Mouse (Mus musculus) adrenal gland (tissue): ENCODE results near the gene Nup160.

Source experiments
- intact Hi-C: fragments of 180-260 bp; cut with DNase I; formaldehyde crosslinking; loops from one replicate; pipeline ENCODE4 v1.15.1; 2025

Nup160 gene

DNA sequence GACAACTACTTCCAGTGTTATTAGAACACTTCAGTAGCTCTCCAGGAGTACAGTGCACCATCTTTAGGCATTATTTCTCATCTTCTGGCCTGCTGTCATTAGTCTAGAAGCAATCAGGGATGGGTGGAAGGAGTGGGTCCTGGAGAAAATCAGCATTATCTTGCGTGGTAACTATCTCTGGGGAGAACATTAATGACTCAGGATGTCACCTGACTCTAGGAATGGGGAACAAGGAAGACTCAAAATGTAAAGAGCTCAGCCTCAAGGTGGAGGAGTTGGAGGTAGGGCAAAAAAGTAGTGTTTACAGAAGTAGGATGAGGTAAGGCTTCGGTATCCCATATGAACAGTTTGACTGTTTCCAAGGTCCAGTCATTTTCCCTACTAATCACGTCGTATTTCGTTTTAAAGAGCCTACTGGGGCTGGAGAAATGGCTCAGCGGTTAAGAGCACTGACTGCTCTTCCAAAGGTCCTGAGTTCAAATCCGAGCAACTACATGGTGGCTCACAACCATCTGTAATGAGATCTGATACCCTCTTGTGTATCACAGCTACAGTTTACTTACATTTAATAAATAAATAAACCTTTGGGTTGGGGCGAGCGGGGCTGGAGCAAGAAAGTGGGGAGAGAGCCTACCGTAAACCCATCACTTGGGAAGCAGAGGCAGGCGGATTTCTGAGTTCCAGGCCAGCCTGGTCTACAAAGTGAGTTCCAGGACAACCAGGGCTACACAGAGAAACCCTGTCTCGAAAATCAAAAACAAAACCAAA is 67.5 kb downstream of the Nup160 start:
- intact Hi-C loops, result no loop called here

DNA sequence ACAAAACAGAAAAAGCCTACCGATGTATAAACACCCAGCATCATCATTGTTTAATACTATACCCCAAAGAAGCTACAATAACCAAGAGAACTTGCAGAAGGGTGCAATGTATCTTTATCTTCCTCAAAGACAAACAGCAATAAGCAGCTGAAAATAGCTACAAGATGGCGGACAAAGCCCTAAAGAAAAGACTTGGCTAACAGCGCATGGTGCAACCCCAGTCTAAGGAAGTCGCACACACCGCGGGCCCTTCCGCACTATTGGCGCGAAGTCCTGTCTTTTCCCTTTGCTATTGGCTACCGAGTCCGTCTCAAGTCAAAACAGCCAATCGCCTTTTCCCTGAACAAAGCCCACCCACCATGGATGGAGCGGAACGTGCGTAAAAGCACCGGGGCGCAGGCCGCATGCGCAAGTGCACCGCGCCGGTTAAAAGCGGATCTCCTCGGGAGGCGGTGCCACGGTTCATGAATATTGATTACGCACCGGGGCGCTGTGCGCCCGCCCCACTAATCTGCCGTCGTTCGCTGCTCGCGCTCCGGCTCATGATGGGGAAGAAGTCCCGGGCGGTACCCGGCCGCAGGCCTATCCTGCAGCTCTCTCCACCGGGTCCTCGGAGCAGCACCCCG is 68.2 kb downstream of the Nup160 start, which contains the start of gene Fnbp4:
Fnbp4 (plus strand) TSS at position 318 of the 626 bp plus-strand sequence.
- intact Hi-C loops, result no loop called here

DNA sequence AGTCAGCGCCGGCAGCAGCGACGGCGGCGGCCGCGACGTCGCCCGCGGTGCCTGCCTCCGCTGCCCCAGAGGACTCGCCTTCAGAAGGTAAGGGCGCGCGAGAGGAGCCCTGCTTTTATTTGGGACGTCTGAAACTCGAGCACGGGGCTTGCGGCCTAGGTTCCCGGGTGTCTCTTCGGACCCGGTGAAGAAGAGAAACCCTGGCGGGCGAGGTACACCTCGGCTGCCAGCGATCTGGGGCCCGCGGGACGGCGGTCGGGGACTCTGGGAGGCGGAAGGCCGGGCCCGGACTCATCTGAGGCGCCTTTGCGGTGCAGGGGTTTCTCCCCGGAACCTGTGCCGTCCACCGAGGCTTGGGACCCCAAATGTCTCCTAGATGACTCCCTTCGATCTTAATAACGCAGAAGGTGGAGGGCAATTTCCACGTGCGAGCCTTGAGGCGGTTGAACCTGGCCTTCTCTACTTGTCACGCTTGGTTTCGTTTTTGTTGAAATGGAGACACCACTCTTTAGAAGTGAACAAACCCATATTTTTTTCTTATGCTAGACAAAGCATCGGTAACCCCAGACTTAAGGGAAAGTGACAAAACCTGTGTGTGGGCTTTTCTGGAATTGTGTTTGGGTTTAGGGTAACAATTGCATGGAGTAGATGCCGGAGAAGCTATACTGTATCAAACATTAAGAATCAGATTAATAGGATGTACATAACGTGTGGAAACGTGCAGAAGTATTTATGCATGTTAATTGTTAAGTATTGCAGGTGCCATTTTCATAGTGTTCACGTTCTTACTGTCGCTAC is 68.9 kb downstream of the Nup160 start:
- intact Hi-C loops, result no loop called here

DNA sequence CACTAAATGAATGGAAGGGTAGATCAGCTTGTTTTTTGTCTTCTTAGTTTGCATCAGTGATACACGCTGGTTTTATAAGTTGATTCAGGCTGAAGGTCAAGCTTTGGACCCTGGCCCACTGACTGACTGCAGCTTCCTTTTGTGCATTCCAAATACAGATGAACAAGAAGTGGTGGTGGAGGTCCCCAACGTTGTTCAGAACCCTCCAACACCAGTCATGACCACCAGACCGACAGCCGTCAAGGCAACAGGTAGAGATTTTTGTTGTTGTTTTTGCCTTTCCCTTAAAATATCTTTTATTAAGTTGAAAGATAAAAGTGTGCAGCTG is 69.5 kb downstream of the Nup160 start:
- intact Hi-C loops, result no loop called here

DNA sequence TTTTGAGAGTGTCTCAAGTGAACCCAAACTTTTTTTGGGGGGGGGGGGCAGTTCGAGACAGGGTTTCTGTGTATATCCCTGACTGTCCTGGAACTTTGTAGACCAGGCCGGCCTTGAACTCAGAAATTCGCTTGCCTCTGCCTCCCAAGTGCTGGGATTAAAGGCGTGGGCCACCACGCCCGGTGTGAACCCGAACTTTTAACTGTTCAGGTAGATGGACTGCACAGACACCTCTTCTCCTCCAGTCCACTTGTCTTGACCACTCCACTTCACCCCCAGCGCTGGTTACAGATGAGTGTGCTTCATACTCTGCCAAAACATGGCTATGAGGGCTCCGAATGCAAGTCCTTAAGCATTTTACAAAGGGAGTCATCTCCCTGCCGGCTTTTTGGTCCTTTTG is 70.1 kb downstream of the Nup160 start:
- intact Hi-C loops, result no loop called here

DNA sequence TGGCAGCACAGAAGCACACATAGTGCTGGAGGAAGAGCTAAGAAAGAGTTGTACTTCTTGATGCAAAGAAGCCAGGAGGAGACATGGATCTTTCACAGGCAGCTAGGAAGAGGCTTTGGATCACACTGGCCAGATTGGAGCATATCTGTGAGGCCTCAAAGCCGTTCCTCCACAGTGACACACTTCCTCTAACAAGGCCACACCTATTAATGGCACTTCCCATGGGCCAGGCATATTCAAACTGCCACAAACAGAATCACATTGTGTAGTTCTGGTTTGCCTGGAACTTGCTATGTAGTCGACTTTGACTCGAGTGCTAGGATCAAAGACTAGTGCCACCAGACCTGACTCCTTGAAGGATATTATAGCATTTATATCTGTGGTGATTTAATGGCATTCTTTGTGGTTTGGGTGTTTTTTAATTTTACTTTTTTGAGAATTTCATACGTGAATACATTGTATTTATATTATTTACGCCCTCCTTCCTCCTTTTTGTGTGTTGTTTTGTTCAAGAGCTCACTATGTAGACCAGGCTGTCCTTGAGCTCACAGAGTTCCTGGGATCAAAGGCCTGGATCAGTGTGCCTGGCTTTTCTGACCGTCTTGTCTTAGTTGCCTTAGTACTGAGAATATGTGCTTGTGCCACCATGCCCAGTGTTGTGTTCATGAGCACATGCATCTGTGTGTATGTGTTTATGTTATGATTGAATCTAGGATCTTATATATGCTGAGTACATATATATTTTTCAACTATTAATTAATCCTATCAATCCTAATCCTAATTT is 72.9 kb downstream of the Nup160 start:
- intact Hi-C loops, result no loop called here

DNA sequence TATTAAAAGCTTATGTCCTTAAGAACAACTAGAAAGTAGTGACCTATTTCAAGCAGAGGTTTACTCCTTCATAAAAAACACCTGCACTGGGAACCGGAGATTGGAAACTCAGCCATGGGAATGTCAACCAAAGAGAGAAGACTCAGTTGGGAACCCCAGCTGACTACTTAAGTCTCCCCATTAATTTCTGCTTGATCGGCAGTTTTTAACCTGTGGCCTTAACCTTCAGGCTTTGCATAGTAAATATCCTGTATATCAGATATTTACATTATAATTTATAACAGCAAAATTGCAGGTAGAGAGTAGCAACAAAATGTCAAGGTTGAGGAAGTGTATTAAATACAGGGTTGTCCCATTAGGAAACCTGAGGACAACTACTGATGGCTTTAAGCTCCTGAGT is 76.5 kb downstream of the Nup160 start:
- intact Hi-C loops, result no loop called here

DNA sequence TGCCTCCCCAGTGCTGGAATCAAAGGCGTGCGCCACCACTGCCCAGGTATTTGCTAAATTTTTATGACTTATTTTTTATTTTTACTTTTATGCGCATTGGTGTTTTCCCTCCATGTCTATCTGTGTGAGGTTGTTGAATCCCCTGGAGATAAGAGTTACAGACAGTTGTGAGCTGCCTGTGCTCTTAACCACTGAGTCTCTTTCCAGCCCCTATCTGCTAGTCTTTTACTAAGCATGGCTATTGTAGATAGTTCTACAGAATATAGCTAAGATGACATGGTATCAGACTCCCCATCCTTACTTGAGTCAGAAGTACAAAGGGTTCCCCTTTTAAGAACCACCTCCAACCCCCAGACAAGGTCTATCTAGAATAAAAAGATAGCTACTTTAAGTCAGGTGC is 77.2 kb downstream of the Nup160 start:
- intact Hi-C loops, result no loop called here

DNA sequence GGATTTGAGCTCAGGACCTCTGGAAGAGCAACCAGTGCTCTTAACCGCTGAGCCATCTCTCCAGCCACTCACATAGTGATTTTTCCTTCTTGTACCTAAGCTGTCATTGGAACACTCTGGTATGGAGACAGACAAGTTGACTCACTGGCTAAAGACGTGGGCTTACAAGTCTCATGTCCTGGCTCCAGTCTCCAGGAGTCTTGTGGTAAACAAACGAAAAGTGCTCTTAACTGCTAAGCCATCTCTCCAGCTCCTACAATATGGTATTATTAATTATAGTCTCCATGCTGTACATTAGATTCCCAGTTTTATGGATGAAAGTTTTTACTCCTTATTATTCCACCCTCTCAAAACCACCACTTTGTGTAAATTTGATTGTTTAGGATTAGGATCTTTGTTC is 88.1 kb downstream of the Nup160 start:
- intact Hi-C loops, result no loop called here

DNA sequence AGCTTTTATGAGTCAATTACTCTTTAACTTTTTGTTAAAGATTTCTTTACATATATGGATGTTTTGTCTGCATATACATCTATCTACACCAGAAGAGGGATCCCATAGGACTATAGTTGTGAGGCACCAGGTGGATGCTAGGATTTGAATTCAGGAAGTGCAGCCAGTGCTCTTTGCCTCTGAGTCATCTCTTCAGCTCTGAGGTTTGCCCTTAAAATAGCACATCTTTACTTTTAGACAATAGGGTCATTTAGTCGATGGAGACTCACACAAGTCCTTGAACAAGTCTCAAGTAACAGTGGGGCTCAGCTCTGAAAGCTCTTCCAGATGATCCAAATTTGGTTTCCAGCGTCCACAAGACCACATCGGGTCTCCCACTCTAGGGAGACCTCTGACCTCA is 104.3 kb downstream of the Nup160 start:
- intact Hi-C loops, result no loop called here

DNA sequence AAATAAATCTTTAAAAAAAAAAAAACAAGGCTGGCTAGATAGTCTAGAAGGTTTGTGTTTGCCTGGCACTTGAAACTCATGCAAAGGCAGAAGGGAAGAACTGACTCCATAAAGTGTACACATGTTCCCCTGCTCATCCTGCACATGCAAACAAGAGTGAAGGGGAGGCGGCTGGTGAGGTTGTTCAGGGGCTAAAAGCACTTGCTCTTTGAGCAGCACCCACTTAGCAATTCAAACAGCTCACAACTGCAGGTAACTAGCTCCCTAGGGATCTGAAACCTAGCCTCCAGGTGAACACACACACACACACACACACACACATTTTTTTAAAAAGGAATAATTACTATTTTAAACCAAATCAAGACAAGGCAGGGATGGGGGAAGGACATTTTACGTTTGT is 104.9 kb downstream of the Nup160 start:
- intact Hi-C loops, result no loop called here

DNA sequence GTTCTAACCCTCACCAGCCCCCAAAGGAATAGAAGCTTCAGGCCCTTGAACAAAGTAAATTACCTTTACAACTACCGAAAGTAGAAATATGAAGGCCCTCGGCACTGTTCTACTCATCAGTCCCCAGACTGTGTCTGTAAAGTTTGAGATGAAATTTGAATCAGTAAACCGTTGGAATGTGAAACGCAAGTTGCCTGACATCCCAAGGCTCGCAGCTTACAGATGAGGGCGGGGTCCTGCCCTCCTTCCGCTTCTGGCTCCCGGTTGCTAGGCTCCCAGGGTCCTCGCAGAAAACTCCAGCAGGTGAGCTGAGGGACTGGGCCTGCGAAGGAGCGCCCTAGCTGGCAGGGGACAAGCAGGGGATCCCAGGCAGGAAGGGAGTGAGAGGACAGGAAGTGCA is 105.4 kb downstream of the Nup160 start, which contains the start of gene Agbl2:
Agbl2 (plus strand) TSS at position 270 of the 400 bp plus-strand sequence.
- intact Hi-C loops, result no loop called here

DNA sequence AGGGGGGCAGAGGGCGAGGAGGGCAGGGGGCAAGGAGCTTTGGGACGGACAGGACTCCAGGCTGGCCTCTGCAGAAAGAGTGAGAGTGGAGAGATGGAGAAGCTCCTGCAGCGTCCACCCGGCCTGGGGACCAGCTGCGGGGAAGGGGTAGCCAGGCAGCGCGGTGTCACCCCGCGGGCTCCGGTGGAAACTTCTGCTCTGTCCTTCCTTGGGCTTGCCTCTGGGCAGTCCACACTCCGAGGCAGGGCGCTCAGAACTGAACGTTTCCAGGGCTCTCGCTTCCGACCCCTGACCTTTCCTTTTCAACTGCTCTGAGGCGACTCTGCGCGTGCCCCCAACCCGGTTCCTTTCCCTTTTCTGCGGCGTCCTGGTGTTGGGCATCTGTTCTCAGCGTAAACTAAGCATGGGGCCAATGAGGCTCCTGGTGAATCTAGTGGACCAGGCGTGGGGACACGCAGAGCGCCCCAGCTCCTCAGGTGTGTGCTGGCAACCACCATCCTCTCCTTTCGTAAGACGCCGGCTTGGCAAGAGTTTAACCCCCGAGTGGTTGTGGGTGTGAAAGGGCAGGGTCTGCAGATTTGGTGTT is 106.0 kb downstream of the Nup160 start:
- intact Hi-C loops, result no loop called here
